ENCODE assay signal across 28 mouse cellular contexts in genomic region chr6:66708901-66709300, GRCm38 (mm10). TPM values are rescaled to one million over a fixed set of nuclear protein-coding genes. Genes with fewer than 3 reads are reported as not detected.
"Had no signal": no experiment of that assay in that cellular context is flagged by ENCODE, and none has a peak within 500 bp of the region (broad histone marks: within the 10 kb centered on the region; RNA-seq: fewer than 3 reads in every experiment).

No protein-coding gene starts in this region.

- H3K4me2 ChIP-seq: lung, embryonic 14.5 days; midbrain, embryonic 12.5 days; neural tube, embryonic 13.5 days; neural tube, embryonic 15.5 days had no signal

- DNase-seq: lung, adult 18-20 months; lung, embryonic 14.5 days; lung, postnatal 10 days; lung, postnatal 4 days; midbrain, embryonic 14.5 days; retina, postnatal 1 day; right cerebral cortex, adult 18-20 months; right cerebral cortex, postnatal 25 days; right cerebral cortex, postnatal 4 days; spleen, adult 18-20 months; thymus, adult 18-20 months; thymus, postnatal 25 days; thymus, postnatal 4 days had no signal

- H3K4me1 ChIP-seq: midbrain, embryonic 10.5 days; midbrain, embryonic 12.5 days; neural tube, embryonic 13.5 days; neural tube, embryonic 15.5 days had no signal

- H3K4me3 ChIP-seq: midbrain, embryonic 10.5 days; midbrain, embryonic 12.5 days; myocyte; neural tube, embryonic 13.5 days; neural tube, embryonic 15.5 days had no signal

- H3K27ac ChIP-seq: midbrain, embryonic 10.5 days; midbrain, embryonic 12.5 days; neural tube, embryonic 13.5 days; neural tube, embryonic 15.5 days had no signal

- H3K36me3 ChIP-seq: midbrain, embryonic 10.5 days; midbrain, embryonic 12.5 days; neural tube, embryonic 13.5 days; neural tube, embryonic 15.5 days had no signal

- H3K9me3 ChIP-seq: midbrain, embryonic 10.5 days; midbrain, embryonic 12.5 days; neural tube, embryonic 13.5 days; neural tube, embryonic 15.5 days had no signal

- H3K9ac ChIP-seq: lung, embryonic 14.5 days; midbrain, embryonic 12.5 days; neural tube, embryonic 13.5 days; neural tube, embryonic 15.5 days had no signal

- H3K27me3 ChIP-seq: midbrain, embryonic 12.5 days; neural tube, embryonic 13.5 days; neural tube, embryonic 15.5 days had no signal

- ATAC-seq: midbrain, embryonic 16.5 days had no signal

RNA-seq across cellular contexts. Expression of gene Vmn1r36, which starts 10.1 kb away (rescaled TPM):
- total RNA-seq: megakaryocyte, adult 5-6 weeks; megakaryocyte-erythroid progenitor cell, adult 5-6 weeks had no signal
- polyA plus RNA-seq: lung, embryonic 14.5 days; lung, embryonic 16.5 days; midbrain, embryonic 10.5 days; midbrain, embryonic 12.5 days; midbrain, embryonic 14.5 days; midbrain, embryonic 16.5 days; myocyte; neural tube, embryonic 11.5 days; neural tube, embryonic 13.5 days; neural tube, embryonic 15.5 days; small intestine, adult 2 months; stomach, embryonic 14.5 days; stomach, embryonic 16.5 days; thymus, postnatal 0 days; urinary bladder, adult 2 months had no signal

RNA-seq across cellular contexts. Expression of gene Vmn1r37, which starts 20.3 kb away (rescaled TPM):
- total RNA-seq: megakaryocyte, adult 5-6 weeks; megakaryocyte-erythroid progenitor cell, adult 5-6 weeks had no signal
- polyA plus RNA-seq: lung, embryonic 14.5 days; lung, embryonic 16.5 days; midbrain, embryonic 10.5 days; midbrain, embryonic 12.5 days; midbrain, embryonic 14.5 days; midbrain, embryonic 16.5 days; myocyte; neural tube, embryonic 11.5 days; neural tube, embryonic 13.5 days; neural tube, embryonic 15.5 days; small intestine, adult 2 months; stomach, embryonic 14.5 days; stomach, embryonic 16.5 days; thymus, postnatal 0 days; urinary bladder, adult 2 months had no signal

RNA-seq across cellular contexts. Expression of gene Vmn1r35, which starts 23.2 kb away (rescaled TPM):
- total RNA-seq: megakaryocyte, adult 5-6 weeks; megakaryocyte-erythroid progenitor cell, adult 5-6 weeks had no signal
- polyA plus RNA-seq: lung, embryonic 14.5 days; lung, embryonic 16.5 days; midbrain, embryonic 10.5 days; midbrain, embryonic 12.5 days; midbrain, embryonic 14.5 days; midbrain, embryonic 16.5 days; myocyte; neural tube, embryonic 11.5 days; neural tube, embryonic 13.5 days; neural tube, embryonic 15.5 days; small intestine, adult 2 months; stomach, embryonic 14.5 days; stomach, embryonic 16.5 days; thymus, postnatal 0 days; urinary bladder, adult 2 months had no signal
